Mouse (Mus musculus): Measurements from ENCODE around the gene Kdm3a. TPM values are rescaled to one million over a fixed set of nuclear protein-coding genes. Genes with fewer than 3 reads are reported as not detected.
A peak's percentile ranks its signal among the peaks of the same experiment; 100 is the strongest.

Kdm3a gene
- 41.7 and 80.9 TPM in 2 replicates for total RNA-seq (2017)

DNA sequence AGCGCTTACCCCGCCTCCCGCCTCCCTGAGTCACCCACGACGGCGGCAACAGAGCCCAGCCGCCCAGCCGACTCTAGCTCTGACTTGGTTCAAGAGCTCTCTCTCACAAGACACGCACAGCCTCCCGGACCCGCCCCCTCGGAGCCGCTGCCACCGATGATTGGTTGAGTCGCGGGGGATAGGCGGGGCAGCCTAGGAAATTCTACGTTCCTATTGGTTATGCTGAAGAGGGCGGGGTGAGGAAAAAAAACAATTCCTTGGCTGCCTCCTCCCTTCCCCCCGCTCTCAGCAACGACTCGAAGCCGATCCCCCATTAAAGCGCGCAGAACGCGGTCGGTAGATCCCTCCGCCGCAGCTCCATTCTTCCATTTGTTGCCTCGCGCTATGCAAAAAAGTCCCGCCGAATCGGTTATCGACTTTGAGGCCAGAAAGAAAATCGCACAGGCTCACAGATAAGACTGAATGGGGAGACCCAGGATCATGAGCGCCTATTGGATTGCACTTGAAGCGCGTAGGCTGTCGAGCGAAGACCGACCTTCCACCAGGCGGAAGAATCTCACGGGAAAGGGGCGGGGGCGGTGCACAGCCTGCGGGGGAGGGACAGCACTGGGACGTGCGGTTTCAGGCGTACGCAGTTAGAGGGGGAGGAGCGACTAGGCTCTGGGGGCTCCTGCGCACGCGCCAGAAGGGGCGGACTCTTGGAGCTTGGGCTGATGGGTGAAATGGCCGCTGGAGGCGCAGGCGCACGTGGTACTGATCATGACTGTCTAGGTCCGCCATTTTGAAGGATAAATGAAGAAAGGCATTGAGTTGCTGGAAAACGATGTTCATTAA lies at the start of gene Kdm3a:
TSS of gene Kdm3a (minus strand) at position 162 of the 834 bp plus-strand sequence.
- peak; percentile 94 to 95 for ATAC-seq (replicated peaks in 1 of 2; ENCODE audit: insufficient read depth in 1 of 2, low FRiP score in 2 of 2, low TSS enrichment in 1 of 2, low read depth in 1 of 2, poor library complexity in 2 of 2, severe bottlenecking in 2 of 2)

DNA sequence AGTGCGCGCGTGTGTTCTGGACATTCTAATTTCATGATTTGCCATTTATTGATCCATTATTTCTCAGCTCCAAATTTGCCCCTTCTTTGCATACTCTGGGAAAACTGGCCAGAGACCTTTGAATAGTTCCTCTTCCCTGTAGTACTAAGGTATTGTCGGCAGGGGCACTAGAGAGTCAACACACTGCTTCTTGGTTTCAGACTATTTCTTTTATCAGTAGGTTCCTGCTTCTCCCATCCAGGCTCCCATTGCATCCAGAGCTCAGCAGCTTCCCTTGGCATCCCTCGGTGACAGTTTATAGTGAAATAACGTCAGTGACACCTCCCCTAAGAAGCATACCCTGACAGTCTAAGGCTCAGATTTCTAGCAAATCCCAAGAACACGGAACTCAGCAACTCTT lies 46.1 kb upstream of the Kdm3a start:
- ATAC-seq (replicated peaks in 1 of 2; ENCODE audit: insufficient read depth in 1 of 2, low FRiP score in 2 of 2, low TSS enrichment in 1 of 2, low read depth in 1 of 2, poor library complexity in 2 of 2, severe bottlenecking in 2 of 2), result no peak

DNA sequence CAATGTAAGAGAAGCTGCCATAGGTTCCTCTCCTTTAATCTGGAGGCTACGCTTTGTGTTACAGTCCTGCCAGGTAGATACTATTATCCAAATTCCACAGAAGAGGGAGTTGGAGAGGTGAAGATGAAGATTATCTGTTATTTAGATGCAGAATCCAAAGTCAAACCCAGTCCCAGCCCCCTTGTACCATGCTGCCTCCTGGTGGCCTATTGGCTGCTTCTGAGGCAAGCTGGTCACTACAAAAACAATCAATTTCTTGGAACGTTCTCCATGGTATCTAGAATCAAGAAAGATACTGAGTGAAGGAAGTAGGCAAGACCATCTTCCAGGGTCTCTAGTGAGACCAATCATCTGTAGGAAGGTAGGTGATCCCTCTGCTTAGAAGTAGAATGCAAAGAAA lies 40.4 kb upstream of the Kdm3a start:
- ATAC-seq (replicated peaks in 1 of 2; ENCODE audit: insufficient read depth in 1 of 2, low FRiP score in 2 of 2, low TSS enrichment in 1 of 2, low read depth in 1 of 2, poor library complexity in 2 of 2, severe bottlenecking in 2 of 2), result no peak

DNA sequence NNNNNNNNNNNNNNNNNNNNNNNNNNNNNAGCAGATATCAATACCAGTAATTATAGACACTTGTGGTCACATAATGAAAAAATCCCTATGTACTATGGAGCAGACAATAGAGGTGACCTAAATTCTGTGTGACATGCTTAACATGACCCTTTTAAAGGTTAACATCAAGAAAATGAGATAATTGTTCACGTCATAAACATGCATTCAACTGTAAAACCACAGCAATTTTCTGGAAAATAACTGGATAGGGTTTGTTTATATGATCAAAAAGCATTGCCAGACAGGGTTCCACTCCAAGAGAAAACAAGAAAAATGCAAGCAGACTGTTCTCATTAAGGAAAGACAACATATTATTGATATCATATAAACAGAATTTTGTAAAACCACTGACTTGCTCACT lies 31.7 kb upstream of the Kdm3a start:
- ATAC-seq (replicated peaks in 1 of 2; ENCODE audit: insufficient read depth in 1 of 2, low FRiP score in 2 of 2, low TSS enrichment in 1 of 2, low read depth in 1 of 2, poor library complexity in 2 of 2, severe bottlenecking in 2 of 2), result no peak

DNA sequence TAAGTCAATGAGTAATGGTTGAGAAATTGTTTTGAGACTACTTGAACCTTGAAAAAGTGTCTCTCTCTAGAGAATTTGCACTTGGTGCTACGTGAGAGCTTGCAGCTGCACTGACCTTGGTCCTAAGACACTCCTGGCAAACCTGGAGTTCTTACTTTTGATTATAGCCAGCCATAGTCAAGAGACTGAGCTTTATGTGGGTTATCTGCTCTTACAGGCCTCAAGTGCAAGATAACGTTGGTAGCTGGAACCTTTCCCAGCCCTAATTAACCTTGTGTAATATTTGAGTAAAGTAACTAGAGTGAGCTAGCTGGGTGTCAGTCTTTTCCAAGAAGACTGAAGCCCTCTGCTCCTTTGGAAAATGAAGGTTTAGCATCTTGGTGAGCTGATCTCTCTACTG lies 25.5 kb upstream of the Kdm3a start:
- no peak for ATAC-seq (replicated peaks in 1 of 2; ENCODE audit: insufficient read depth in 1 of 2, low FRiP score in 2 of 2, low TSS enrichment in 1 of 2, low read depth in 1 of 2, poor library complexity in 2 of 2, severe bottlenecking in 2 of 2)

DNA sequence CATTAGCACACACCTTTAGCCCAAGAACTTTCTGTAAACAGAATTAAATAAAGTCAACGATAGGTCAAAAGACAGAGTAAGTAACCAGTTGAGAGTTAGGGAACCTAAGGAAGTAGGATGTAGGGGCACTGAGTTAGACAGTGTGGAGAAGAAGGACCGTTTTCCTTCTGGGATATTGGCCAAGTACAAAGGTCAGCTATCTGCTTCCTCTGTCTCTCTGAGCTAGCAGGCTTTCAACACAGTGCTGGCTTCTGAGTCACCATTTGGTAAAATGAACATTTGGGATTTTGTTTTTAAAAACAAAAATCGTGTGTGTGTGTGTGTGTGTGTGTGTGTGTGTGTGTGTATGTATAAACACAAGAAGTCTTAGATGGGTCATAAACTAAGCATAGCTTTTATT lies 23.0 kb upstream of the Kdm3a start:
- ATAC-seq (replicated peaks in 1 of 2; ENCODE audit: insufficient read depth in 1 of 2, low FRiP score in 2 of 2, low TSS enrichment in 1 of 2, low read depth in 1 of 2, poor library complexity in 2 of 2, severe bottlenecking in 2 of 2), result no peak

DNA sequence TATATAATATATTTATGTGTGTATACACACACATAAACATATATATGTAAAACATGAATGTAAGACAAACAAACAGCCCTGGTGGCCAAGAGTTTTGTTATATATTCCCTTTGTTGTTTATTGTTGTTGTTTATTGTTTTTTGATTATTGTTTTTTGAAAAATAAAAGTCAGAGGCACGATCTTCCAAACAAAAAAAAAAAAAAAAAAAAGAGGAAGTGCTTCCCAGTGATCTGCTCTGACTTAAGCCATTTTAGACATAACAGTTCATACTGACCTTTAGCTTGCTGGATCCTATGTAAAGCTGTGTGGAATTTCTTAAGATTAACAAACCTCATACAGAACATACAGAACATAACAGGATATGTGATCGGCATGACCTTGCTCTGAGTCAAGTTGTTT lies 19.1 kb upstream of the Kdm3a start:
- ATAC-seq (replicated peaks in 1 of 2; ENCODE audit: insufficient read depth in 1 of 2, low FRiP score in 2 of 2, low TSS enrichment in 1 of 2, low read depth in 1 of 2, poor library complexity in 2 of 2, severe bottlenecking in 2 of 2), result no peak

DNA sequence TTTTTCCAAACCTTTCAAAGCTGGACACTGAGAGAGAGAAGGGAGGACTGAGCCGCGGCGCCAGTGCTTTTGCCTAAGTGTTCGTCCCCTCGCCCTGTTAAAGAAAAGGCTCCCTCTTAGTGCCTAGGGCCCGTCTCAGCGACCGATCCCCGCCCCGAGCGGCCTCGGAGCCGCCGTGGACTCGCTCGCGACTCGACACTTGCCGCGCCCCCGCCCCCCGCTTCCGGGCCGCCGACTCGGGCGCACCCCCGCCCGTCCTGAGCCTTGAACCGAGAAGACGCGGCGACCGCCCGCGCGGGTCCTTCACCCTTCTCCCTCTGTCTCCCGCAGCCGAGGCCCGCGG lies 333 bp downstream of the Kdm3a start:
- no peak; a peak in 1 of 4 replicates for ATAC-seq (replicated peaks in 1 of 2; ENCODE audit: insufficient read depth in 1 of 2, low FRiP score in 2 of 2, low TSS enrichment in 1 of 2, low read depth in 1 of 2, poor library complexity in 2 of 2, severe bottlenecking in 2 of 2)

DNA sequence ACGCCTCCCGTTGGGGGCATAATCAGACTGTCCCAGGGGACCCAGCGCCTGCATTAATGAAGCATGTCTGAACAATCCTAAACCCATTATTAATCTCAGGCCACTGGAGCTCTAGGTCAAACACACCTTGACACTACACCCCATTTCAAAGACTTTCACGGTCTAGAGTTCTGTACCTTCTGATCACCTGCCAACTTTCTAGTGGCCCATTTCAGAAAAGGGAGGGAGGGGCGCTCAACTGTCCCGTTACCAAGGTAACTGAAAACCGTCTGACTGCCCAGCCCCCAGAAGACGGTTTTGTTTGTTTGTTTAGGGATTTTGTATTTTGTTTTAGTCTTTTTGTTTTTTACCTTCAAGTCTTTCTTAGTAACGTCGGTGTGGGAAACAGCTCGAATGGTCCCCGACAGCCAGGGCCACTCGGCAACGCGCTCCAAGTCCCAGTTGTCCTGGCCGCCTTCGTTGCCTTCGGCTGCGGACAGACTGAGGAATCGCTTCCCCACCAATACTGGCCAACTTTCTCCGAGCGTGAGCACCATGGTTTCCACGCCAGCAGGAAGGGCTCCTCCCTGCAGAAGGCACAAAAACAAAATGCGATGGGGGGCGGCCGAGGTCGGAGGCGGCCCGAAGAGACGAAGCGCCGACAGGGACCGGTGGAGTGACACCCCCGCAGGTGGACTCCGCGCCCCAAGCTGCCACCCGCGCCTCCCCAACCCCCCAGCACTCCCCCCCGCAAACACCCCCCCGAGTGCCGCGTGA lies 906 bp downstream of the Kdm3a start:
- ATAC-seq (replicated peaks in 1 of 2; ENCODE audit: insufficient read depth in 1 of 2, low FRiP score in 2 of 2, low TSS enrichment in 1 of 2, low read depth in 1 of 2, poor library complexity in 2 of 2, severe bottlenecking in 2 of 2), result no peak

DNA sequence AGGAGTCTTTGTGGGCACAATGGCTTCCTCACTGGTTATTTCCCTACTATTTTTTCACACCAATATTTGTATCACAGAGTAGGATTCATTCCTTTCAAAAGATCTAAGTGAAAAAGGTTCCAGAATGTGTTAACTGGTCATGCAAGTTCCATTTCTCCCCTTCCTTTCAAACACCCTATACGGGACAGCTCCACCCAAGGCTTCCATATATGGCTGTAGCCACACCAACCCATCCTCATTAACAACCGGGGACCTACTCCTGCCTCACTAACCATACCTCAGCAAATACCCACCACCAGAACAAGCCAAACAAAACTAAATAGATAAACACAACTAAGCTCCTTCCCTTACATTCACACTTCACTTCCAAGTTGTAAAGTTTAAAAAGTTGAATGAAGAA lies 1.6 kb downstream of the Kdm3a start:
- no peak for ATAC-seq (replicated peaks in 1 of 2; ENCODE audit: insufficient read depth in 1 of 2, low FRiP score in 2 of 2, low TSS enrichment in 1 of 2, low read depth in 1 of 2, poor library complexity in 2 of 2, severe bottlenecking in 2 of 2)

DNA sequence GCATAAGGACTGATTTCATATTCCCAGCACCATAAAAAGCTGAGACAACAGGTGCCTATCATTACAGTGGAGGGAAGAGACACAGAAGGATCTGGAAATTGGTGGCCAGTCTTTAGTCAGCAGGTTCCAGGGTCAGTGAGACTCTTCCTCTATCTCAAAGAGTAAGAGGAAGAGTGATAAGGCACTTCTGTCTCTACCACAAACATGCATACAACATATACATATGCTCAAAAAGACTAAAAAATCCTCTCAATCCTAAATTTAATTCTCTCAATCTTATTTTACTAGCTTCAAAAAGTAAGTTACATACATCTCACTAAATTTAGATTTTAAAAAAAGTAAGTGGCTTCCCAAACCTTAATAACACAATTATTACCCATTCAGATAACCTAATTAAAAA lies 5.5 kb downstream of the Kdm3a start:
- ATAC-seq (replicated peaks in 1 of 2; ENCODE audit: insufficient read depth in 1 of 2, low FRiP score in 2 of 2, low TSS enrichment in 1 of 2, low read depth in 1 of 2, poor library complexity in 2 of 2, severe bottlenecking in 2 of 2), result no peak

DNA sequence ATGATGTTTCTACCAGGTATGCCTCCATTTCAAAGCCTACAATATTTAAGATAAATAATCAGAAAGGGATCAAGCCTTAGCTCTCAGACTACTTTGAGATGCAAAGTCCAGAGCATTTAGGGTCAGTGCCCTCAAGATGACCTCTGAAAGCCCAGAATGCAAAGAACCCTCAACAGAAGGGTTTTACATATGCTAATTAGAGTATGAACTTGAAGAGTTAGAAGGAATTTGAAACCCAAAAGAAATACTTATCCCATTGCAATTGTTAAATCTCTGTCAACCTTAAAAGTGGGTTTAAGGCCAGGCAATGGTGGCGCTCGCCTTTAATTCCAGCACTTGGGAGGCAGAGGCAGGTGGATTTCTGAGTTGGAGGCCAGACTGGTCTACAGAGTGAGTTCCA lies 6.8 kb downstream of the Kdm3a start:
- no peak for ATAC-seq (replicated peaks in 1 of 2; ENCODE audit: insufficient read depth in 1 of 2, low FRiP score in 2 of 2, low TSS enrichment in 1 of 2, low read depth in 1 of 2, poor library complexity in 2 of 2, severe bottlenecking in 2 of 2)

DNA sequence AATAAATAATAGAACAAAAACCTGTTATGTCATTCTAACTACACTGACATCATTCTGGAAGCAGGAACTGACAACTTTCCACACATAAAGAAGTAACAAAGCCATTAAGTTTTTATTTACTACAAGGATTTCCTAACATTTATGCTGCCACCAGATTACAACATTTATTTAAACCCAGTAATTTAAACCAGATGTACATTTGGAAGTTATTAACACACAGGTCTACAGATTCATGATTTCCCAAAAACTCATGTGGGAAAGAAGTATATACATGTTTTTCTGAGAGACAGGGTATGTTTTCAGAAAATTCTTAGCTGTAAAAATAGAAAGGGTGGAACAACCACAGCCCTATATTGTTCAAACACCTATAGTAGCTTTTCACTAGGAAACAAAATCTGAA lies 8.1 kb downstream of the Kdm3a start:
- ATAC-seq (replicated peaks in 1 of 2; ENCODE audit: insufficient read depth in 1 of 2, low FRiP score in 2 of 2, low TSS enrichment in 1 of 2, low read depth in 1 of 2, poor library complexity in 2 of 2, severe bottlenecking in 2 of 2), result no peak

DNA sequence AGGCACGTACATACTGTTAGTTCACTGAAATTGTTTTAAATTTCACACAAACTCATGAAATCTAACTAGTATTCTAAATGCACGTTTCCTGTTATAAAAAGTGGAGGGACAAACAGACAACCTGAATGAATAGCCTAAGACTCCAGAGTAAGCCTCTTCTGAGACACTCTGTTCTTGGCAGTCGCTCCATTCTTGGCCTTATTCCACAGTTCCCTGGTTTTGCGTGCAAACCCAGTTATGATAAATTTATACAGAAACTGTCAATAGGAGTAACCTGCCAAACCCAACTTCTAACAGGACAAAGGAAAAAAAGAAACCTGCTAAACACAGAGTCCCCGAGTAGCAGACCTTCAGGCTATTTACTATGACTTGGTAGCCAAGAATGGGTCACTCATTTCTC lies 10.8 kb downstream of the Kdm3a start:
- ATAC-seq (replicated peaks in 1 of 2; ENCODE audit: insufficient read depth in 1 of 2, low FRiP score in 2 of 2, low TSS enrichment in 1 of 2, low read depth in 1 of 2, poor library complexity in 2 of 2, severe bottlenecking in 2 of 2), result no peak

DNA sequence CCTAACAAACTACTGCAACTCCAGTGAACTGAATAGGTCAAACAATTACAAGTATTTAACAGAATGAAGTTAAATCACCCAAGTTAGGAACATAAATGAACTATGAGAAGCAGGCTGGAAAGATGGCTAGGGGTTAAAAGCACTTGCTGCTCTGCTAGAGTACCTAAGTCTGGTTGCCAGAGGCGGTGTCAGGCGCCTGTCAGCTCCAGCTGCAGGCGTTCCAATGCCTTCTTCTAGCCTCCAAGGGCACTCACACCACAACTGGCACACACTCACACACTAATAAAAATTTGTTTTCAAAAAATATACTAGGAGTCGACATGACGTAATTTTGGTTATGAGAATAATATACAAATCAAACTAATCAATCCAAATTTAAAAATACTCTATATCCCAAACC lies 11.2 kb downstream of the Kdm3a start:
- ATAC-seq (replicated peaks in 1 of 2; ENCODE audit: insufficient read depth in 1 of 2, low FRiP score in 2 of 2, low TSS enrichment in 1 of 2, low read depth in 1 of 2, poor library complexity in 2 of 2, severe bottlenecking in 2 of 2), result no peak

DNA sequence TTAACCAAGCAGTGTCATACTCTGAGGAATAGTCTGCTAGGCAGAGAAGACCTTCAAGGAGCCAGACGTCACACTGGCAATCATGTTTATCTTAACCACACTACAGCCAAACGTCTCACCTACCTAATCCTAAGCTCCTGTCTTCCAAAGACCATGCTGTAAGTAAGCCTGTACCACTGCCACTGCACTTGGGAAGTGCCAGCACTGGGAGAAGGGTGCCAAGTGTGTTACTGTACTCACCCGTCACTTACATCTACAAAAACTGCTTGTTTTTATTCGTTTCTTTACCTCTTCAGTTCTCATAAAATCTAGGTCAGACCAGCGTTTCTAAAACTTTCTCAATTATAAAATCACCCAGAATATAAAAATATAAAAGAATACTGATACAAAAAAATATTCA lies 15.8 kb downstream of the Kdm3a start:
- ATAC-seq (replicated peaks in 1 of 2; ENCODE audit: insufficient read depth in 1 of 2, low FRiP score in 2 of 2, low TSS enrichment in 1 of 2, low read depth in 1 of 2, poor library complexity in 2 of 2, severe bottlenecking in 2 of 2), result no peak

DNA sequence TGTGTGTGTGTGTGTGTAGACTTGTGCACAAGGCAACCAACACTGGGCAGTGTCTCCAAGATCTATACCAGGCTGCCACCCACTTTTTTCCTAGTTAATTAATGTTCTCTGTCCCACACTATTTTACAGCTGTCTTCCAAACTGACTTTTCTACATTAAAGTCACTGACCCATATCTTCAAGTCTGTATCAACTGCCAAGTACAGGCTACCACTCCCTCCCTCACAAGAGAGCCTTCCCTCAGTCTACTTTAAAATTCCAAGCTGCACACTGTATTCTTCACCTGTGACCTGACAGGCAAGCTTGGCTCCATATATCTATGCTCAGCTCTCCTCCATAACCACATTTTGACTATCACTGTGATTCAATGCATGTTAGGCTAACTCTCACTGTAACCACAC lies 19.6 kb downstream of the Kdm3a start:
- no peak for ATAC-seq (replicated peaks in 1 of 2; ENCODE audit: insufficient read depth in 1 of 2, low FRiP score in 2 of 2, low TSS enrichment in 1 of 2, low read depth in 1 of 2, poor library complexity in 2 of 2, severe bottlenecking in 2 of 2)

DNA sequence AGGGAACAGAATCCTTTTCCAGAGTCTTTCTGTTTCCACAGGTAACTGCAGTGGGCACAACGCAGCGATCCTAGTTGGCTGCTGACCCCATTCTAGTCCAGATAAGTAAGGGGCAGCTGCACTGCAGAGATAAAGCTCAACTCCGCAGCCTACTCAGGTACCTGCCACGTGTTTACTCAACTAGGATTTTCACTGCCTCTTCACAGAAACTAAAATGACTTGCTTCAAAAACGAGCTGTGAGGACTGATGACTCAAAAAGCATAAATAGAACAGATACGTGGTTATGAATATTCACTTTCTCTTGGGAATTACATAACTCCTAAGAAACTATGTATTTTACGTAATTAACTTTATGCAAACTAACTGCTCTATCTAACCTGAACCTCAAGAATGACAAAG lies 22.8 kb downstream of the Kdm3a start:
- no peak for ATAC-seq (replicated peaks in 1 of 2; ENCODE audit: insufficient read depth in 1 of 2, low FRiP score in 2 of 2, low TSS enrichment in 1 of 2, low read depth in 1 of 2, poor library complexity in 2 of 2, severe bottlenecking in 2 of 2)

DNA sequence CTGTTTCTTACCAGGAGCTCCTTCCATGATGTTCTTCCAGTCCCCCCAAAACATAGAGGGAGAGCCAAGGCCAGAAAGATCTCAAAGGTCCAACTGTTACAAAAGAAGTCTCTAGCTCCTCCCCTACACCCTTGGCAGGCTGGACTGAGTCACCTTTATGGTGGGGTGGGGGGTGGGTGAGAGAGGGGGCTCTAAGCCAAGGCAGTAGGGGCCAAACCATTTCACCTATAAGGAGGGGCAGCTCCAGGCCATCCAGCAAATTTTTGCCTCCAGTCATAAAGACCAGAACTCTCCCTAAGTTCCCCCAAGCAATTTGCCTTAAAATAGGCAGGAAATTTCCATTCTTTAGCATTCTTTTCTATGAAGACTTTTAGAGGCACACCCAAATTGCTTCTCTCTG lies 23.8 kb downstream of the Kdm3a start:
- ATAC-seq (replicated peaks in 1 of 2; ENCODE audit: insufficient read depth in 1 of 2, low FRiP score in 2 of 2, low TSS enrichment in 1 of 2, low read depth in 1 of 2, poor library complexity in 2 of 2, severe bottlenecking in 2 of 2), result no peak
